Mouse (Mus musculus): Measurements from ENCODE around the gene Stab2.

The Stab2 gene

DNA sequence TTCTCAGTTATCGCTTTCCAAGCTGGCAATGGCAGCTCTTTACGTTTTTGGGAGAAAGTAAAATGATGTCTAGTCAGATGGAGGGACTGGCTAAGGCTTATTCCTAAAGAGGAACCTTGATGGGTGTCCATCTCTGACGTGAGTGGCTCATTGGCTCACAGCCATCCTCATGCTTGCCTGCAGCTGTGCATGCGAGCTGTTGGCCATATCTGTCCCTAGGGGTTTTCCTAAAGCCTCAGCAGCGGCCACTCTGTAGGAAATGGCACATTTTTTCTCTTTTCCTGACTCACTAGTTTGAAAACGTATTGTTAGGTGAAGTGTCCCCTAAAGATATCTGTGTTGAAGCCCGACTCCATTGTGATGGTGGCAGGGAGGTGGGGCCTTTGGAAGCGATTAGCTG is 18.0 kb downstream of the Stab2 start:
- no peak for DNase-seq (ENCODE audit: low spot score)

DNA sequence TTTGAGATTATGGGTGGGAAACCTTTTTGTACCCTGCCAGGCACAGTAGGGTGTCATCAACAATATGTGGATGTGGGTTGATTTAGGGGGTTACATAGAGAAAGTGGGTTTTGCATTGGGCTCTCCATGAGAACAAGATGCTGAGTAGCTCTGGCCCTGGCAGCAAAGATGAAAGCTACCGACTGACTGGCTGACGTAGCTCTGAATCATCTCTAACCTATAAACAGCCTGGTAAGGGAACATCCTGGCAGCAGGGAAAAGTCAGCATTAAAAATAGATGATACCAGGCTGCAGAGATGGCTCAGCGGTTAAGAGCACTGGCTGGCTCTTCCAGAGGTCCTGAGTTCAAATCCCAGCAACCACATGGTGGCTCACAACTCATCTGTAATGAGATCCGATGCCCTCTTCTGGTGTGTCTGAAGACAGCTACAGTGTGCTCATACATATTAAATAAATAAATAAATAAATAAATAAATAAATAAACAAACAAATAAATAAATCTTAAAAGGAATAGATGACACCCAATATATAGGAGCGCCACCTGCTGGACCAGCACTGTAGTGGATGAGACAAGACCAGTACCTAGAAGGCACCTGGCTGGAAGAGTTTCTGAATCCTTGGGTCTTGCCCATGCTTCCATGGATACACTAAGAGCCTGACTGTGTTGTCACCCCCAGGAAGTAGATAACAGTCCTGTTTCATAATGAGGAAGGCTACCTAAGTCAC is 31.7 kb downstream of the Stab2 start:
- peak; percentile 25 for DNase-seq (ENCODE audit: low spot score)

DNA sequence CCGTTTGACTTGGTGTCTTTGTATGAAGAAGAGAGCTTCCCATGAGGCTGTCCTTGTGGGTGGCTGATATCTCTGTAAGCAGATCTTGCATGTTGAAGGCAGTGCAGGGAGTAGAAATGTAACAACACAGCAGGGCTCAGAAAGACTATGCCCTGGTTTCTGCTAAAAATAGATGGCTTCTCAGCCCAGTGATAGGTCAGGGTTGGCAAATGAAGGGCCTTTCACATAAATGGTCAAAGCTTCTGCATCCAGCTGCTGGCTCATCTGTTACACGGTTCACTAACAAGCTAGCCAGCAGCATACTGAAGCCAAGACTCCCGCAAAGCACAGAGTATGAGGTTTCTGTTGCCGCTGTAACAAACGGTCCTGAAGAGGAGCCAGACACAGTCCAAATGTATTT is 34.5 kb downstream of the Stab2 start:
- DNase-seq (ENCODE audit: low spot score) = no peak

DNA sequence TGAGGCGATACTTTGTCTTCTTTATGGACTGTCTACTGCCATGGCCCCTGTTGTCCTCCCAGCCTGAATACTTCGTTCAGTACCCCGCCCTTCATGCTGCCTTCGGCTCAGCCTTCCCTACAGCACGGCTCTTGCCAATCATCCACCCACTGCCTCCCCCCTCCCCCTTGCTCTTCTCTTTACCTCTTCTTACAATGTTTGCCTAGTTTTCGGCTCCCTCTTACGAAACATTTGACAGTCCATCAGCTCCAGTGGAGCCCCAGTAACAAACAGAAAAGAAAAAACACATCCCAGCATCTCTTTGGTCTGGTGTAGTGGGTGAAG is 35.4 kb downstream of the Stab2 start:
- no peak for DNase-seq (ENCODE audit: low spot score)

DNA sequence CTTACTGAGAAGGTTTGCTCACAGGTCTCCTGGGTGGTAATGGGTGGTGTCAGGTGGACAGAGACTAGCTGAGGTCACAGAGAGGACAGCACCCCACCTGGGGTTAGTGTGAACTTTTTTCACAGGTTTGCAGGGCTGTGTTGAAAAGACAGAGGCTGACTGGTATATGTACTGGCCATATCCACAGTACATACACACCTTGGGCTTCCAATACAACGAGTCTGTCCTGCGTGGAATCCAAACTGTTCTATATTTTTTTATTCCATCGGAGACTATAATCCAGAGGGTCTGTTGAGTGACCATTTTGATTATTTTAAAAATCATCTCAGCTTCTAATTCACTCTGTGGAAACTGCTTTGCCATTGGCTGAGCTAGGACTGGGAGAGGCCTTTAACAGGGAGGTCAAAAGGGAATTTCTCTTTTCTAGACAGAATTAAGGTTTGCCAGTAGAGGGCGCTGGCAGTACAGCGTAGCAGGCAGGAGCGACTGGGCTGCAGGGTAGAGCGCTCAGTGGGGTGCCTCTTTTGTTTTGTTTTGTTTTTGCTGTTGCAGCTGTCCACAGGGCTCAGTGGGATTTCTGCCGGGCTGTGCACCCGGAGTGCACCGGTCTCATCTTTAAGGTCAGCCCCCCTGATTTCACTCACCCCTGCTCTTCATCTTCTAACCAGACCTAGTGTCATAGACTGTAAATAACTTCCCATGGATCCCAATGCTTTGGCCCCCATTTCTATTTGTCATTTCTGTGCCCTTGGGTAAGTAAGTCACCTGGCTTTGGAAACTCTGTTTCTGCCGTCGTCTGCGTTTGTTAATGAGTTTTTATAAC is 35.9 kb downstream of the Stab2 start:
- DNase-seq (ENCODE audit: low spot score) = peak; percentile 50

DNA sequence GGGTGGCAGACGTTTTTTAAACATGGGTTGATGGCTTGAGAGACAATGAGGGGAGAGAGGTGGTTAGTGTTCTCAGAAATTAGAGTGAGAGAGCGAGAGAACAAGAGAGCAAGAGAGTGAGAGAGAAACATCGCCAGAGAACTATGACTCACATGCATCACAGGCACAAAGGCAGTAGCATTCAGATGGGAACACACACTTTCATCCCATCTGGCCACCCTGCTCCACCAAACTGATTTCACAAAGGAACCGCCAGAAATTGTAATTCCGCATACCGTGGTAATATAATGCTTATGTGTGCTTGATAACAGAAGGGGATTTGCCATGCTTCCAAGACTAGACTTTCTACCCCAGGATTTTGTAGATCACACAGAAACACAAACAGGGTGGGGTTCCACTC is 38.5 kb downstream of the Stab2 start:
- no peak for DNase-seq (ENCODE audit: low spot score)

DNA sequence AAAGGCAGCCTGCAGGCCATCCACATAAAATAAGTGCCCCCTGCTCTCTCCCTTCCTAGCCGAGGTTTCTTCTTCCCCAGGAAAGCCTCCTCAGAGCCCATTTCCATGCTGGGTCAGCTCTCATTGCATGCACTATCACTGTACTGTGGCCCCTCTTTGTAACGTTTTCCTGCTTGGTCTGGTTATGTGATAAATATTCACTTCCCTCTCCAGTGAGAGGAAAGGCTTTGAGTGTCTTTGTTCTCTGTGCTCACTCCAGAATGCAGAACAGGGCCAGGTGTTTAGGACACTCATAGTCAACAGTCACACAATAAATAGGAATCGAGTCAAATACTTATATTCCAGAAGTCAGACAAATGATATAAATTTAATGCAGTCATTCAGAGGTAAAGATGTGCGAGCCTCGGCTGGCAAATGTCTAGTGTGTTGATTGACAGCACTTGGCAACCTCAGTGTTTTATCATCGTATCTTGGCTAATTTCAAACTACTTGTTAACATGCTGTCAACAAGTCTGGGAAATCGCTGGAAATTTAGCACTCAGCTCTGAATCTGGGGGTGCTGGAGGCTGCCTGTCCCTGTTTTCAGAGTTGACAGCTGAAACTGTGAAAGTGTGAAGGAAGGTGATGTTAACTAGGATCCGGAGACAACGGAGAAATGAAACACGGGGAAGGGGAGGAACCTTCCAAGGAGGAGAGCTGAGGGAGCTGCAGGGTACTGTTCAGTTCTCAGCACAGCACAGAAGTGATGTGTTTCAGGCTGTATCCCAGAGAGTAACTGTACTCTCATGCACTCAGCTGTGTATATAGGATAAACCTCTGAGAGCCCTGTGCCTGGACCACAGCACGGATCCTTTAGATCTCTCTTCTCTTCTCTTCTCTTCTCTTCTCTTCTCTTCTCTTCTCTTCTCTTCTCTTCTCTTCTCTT is 46.0 kb downstream of the Stab2 start:
- no peak for DNase-seq (ENCODE audit: low spot score)

DNA sequence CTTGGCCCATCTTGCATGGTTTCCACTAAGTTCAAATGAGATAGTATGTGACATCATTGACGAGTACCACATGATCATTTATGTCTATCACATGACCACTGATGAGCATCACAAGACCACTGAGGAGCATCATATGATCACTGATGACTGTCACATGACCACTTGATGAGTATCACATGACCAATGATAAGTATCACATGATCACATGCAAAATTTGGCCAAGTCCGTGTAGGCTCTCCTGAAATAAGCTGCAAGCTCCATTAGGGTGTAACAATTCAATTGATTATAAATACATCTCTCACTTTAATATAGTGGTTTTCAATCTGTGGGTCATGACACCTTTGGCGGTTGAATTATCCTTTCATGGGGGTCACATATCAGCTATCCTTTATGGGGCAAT is 52.5 kb downstream of the Stab2 start:
- no peak for DNase-seq (ENCODE audit: low spot score)

DNA sequence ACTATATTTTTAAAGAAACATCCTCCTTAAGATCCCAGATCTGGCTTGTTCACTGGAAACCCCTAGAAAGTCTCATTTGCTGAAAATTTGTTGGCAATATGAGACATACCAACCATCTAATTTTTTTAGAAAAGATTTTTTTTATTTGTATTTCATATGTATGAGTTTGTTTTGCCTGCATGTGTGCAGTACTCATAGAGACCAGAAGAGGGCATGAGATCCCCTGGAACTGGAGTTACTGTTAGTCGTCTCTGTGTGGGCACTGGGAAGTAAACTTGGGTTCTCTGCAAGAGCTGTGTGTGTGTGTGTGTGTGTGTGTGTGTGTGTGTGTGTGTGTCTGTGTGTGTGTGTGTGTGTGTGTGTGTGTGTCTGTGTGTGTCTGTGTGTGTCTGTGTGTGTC is 55.1 kb downstream of the Stab2 start:
- no peak for DNase-seq (ENCODE audit: low spot score)

DNA sequence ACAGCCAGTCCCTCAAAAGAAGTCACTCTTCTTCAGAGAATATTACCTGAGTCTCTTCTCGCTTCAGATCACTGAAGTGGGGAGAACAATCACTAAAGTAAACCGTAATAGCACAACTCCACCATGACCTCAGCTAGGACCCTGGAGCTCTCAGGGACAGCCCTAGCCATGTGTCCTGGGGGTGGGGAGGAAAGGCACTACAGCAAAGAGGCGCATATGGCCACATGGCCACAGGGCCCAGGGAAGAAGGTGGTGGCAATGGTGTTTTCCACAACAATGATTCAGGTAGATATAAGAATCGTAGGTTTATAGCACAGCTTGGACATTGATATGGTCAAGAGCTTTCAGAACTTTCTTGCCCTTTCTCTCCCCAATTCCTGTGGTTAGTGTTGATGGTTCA is 57.0 kb downstream of the Stab2 start:
- no peak for DNase-seq (ENCODE audit: low spot score)

DNA sequence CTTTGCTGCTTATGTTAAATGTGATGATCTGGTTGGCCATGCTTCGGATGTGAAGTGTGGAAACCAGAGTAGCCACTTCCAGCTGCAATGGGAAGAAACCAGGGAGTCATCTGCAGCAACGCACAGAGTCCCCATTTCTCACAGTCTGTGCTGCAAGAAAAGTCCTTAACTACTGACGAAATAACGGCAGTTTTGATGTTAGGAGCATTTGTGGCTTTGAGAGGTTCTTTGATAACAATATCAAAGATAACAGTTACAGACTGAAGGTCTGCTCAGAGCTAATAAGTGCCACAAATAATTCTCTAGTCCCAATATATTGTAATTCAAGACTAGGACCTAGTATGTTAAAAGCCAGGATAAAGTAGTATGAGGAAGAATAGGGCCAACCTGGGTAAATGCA is 57.9 kb downstream of the Stab2 start:
- DNase-seq (ENCODE audit: low spot score) = no peak

DNA sequence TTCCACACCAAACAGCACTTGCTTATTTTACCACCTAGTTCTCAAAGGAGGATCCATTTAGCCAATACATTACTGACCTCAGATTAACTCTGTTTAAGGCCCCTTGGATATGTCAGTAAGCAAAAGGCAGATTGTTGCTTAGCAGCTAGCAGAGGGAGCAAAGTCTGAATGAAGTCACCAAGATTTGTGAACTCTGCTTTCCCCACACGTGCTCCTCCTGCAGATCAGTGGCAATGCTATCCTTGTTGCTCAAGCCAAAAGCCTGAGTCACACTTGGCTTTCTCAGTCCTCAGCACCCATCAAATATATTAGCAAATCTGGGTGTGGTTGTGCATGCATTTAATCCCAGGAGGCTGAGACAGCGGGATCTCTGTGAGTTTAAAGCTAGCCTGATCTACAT is 60.3 kb downstream of the Stab2 start:
- DNase-seq (ENCODE audit: low spot score) = no peak

DNA sequence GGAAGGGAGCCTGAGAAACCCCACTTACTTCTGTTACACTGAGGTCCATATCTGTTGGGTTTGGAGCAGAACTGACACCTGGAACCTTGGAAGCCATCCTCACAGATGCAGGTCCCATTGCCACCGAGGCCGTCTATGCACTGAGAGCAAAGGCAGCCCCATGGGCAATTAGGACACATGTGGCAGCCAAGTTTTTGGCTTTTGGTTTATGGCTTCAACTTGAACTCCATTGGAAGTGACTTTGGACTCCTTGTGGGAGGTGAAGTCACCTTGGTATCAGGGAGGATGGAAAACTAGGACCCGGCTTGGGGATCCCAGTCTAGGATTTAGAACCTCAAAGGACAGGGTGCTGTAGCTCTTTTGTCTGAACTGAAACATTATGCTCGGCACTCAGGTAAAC is 67.2 kb downstream of the Stab2 start:
- no peak for DNase-seq (ENCODE audit: low spot score)

DNA sequence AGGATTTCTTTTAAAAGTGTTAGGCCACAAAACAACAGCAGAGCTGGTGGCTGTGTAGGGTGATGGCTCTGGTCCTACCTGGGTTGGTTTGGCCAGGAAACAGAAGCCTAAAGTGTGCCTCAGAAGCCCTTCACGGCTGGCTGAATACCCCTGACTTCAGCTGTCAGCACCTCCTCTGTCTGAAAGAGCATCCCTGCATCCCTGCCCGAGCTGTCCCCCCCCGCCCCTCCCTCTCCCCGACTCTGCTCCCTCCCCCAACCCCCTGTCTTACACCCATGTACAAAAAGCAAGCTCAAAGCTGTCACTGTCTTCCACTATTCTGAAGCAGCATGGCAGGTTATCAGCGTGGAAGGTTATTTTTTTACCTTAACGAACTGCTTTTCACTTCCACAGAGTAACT is 73.4 kb downstream of the Stab2 start:
- DNase-seq (ENCODE audit: low spot score) = no peak

DNA sequence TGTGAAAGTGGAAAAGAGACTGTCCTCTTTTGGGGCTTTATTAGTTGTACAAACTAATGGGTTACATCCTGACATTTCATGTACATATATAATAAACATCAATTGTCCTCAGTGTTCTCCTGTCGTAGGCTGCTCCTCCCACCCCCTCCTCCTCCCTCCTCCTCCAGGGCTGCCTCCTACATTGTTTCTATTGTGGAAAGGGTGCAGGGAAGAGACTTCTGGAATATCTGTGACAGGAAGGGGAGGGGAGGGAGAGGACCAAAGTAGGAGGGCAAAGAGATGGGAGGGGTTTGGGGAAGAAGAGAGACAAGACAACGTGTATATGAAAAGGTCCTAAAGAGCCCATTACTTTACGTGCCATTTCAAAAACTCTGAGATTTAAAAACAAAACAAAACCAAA is 73.9 kb downstream of the Stab2 start:
- no peak for DNase-seq (ENCODE audit: low spot score)

DNA sequence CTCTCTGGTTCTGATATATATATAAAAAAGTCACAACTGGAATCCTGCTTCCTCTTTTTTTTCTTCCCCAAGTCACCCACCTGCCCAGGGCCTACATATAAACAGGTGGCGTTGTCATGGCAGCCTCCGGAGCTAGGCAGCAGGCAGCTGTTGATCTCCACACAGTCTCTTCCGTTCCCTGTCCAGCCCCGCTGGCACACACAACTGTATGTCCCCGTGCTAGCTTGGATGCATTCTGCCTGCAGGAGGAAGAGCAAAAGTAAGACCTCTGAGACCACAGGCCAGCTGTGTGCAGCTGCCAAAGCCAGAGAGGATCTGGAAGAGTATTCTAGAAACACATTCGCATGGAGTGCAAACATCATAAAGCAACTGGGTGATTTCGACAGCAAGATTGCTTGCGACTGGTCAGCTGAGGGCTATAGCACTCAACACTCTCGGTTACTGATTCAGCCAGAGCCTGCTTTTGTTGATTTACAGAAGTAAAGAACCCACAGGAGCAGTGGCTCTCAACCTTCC is 74.6 kb downstream of the Stab2 start:
- no peak for DNase-seq (ENCODE audit: low spot score)

DNA sequence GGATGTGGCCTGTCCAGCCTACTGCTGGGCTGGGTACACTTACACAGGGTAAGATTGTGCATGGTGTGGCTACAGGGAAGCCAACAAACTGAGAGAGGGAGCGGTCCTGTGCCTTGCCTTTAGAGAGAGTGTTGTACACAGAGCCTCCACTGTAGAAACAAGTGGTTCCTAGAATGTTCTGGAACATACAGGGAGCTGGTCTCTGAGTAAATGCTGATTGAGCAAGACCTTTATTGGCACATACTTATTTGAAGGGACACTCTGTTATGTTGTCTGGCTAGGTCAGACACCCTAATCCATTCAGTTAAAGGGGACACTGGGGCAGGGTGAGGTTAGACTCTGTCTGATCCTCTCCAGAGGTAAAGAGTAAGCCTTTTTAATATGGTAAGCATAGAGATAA is 84.2 kb downstream of the Stab2 start:
- DNase-seq (ENCODE audit: low spot score) = no peak

DNA sequence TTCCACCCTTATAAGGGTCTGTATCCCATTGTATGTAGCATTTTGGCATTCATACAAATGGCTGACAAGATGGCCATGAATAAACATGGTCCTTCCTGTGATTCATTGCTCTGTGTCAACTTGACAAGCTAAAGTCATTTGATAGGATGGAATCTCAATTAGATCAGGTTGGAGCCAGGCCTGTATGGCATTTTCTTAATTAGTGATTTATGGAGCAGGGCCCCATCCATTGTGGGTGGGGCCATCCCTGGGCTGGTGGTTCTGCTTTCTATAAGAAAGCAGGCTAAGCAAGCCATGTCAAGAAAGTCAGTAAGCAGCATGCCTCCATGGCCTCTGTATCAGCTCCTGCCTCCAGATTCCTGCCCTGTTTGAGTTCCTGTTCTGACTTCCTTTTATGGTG is 92.2 kb downstream of the Stab2 start:
- DNase-seq (ENCODE audit: low spot score) = no peak

DNA sequence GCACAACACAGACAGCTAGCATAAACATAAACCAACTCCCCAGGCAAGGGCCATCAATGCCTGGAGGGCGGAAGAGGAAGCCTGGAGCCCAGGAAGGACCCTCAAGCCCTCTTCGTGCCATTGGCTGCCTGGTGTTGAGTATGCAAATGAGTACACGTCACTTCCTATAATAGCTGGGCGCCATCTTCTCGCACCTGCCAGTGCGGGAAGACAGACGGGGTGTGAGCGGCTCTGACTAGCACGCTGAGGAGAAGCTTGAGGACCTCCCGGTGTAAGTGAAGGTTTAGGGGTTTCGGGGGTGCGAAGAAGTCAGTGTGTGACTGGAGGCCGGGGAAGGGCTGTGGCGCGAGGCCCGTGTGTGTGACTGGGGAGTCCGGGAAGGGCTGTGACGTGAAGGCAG is 99.3 kb downstream of the Stab2 start:
- no peak for DNase-seq (ENCODE audit: low spot score)

DNA sequence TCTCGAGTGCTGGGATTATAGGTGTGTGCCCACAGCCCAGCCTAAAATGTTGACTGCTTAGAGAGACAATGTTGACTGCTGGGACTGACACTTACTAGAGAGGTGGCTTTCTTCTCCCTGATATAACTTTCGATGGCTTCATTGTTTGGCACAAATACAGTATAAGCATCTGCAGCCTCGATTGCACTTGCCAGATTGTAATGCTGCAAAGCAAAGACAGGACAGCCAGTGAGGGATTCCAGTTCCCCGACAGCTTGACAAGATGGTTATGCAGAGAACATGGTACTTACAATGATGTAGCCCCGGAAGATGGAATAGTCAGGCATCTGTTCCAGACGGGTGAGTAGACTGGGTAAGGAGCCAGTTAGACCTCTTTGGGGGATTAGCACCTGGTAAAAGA is 100.8 kb downstream of the Stab2 start:
- no peak for DNase-seq (ENCODE audit: low spot score)

DNA sequence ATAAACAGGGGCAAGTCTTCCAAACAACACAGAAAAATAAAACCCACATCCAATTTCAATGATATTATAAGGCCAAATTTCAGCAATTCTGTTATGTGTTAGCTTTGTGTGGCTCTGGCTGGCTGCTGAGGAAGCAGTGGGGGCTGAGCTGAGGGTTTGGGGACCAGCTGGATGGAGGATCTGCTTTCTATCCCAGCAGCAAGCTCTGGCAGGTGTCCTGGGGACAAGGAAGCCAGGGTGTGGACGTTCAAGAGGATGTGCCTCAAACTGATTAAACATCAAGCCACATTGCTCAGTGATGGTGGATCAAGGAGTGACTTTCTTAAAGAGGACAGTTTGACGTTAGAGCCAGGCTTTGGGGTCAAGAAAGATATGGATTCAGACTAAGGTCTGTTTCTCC is 112.3 kb downstream of the Stab2 start:
- DNase-seq (ENCODE audit: low spot score) = no peak

DNA sequence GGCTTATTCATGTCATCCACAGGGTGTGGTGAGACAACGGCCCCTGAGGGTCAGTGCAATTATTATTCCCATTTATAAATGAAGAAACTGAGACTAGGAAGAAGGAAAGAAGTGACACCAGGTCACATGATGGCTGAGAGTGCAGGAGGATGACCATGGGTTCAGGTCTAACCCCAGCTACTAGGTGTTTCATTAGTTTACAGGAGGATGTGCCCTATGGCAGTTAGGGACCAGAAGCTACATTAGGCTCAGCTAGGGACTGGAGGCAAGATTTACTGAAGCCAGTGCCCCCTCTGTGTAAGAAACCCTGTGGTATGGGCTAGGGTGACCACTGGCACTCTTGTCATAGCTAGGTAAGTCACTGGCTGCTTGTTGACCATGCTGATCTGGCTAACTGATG is 116.8 kb downstream of the Stab2 start:
- DNase-seq (ENCODE audit: low spot score) = no peak

Measured in ovary, postnatal 14 days (tissue).